ENCODE assay signal across 9 mouse cellular contexts in the genomic region with DNA sequence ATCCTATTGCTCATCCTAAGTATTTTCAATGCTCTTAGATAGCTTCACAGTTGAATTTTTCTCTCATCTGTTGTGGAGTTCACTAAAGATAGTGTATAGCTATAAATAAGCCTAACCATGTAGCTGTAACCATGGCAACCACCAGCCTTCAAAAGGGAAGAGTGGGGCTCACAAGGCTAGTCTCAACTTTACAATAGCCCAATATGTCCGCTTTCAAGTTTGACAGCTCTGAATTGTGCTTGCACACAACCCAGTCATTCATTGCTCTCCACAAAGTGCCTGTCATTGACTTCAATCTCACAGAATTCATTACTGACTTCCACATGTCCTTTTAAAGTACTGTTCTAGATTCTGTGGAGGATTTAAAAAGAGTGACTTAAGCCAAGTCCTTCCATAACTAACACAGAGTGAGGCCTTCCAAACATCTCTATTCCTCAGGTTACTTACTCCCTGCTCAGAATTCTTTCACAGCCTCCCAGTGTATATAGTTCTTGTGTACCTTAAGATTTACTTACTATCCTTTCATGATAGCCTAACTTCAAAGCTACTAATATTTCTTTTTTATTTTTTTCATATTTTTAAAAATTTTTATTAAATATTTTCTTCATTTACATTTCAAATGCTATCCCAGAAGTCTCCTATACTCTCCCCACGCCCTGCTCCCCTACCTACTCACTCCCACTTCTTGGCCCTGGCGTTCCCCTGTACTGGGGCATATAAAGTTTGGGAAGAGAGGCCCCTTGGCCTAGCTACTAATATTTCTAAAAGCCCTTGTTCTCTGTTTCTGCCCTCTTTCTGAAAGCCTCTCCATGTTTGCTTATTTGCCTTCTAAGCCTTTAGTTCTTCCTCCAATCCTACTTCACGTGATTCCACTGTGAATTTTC.
DNase-seq lines count a peak whose midpoint lies in the region; ATAC-seq lines count a peak whose summit lies in the region.
"Had no signal": no experiment of that assay in that cellular context is flagged by ENCODE, and none has a peak within 500 bp of the region (broad histone marks: within the 10 kb centered on the region; RNA-seq: fewer than 3 reads in every experiment).

No protein-coding gene starts in this region.

- H3K4me1 ChIP-seq in forebrain, embryonic 12.5 days: peaks cover 10% of the 10 kb centered on the region
- no peaks in the 10 kb centered on the region for H3K4me1 ChIP-seq in hindbrain, embryonic 13.5 days (replicated peaks)
- no peaks in the 10 kb centered on the region for H3K4me1 ChIP-seq in kidney, embryonic 15.5 days
- H3K4me1 ChIP-seq: heart, embryonic 10.5 days had no signal

- no peak overlapping the region for H3K4me3 ChIP-seq in forebrain, embryonic 12.5 days (replicated peaks)
- no peak overlapping the region for H3K4me3 ChIP-seq in hindbrain, embryonic 13.5 days
- no peak overlapping the region for H3K4me3 ChIP-seq in kidney, embryonic 15.5 days (replicated peaks)
- H3K4me3 ChIP-seq: heart, embryonic 10.5 days had no signal

- 49% methylated on average over 4 of the region's 4 CpGs for WGBS in forebrain, embryonic 12.5 days
- 46% methylated on average over 4 of the region's 4 CpGs for WGBS in hindbrain, embryonic 13.5 days
- WGBS in kidney, embryonic 15.5 days: 77% methylated on average over 4 of the region's 4 CpGs

- no peak overlapping the region for H3K9ac ChIP-seq in forebrain, embryonic 12.5 days
- H3K9ac ChIP-seq in hindbrain, embryonic 13.5 days: no peak overlapping the region
- H3K9ac ChIP-seq in kidney, embryonic 15.5 days: no peak overlapping the region

- no peaks in the 10 kb centered on the region for H3K9me3 ChIP-seq in forebrain, embryonic 12.5 days
- no peaks in the 10 kb centered on the region for H3K9me3 ChIP-seq in hindbrain, embryonic 13.5 days
- H3K9me3 ChIP-seq in kidney, embryonic 15.5 days (replicated peaks): no peaks in the 10 kb centered on the region
- H3K9me3 ChIP-seq: heart, embryonic 10.5 days had no signal

- H3K36me3 ChIP-seq in forebrain, embryonic 12.5 days (replicated peaks): no peaks in the 10 kb centered on the region
- H3K36me3 ChIP-seq in hindbrain, embryonic 13.5 days: no peaks in the 10 kb centered on the region
- H3K36me3 ChIP-seq in kidney, embryonic 15.5 days: no peaks in the 10 kb centered on the region
- H3K36me3 ChIP-seq: heart, embryonic 10.5 days had no signal

- no peak overlapping the region for H3K27ac ChIP-seq in forebrain, embryonic 12.5 days
- H3K27ac ChIP-seq in hindbrain, embryonic 13.5 days: no peak overlapping the region
- no peak overlapping the region for H3K27ac ChIP-seq in kidney, embryonic 15.5 days
- H3K27ac ChIP-seq: heart, embryonic 10.5 days had no signal

- no peaks in the 10 kb centered on the region for H3K27me3 ChIP-seq in forebrain, embryonic 12.5 days
- no peaks in the 10 kb centered on the region for H3K27me3 ChIP-seq in hindbrain, embryonic 13.5 days
- H3K27me3 ChIP-seq in kidney, embryonic 15.5 days: no peaks in the 10 kb centered on the region

- peak; percentile 12 for DNase-seq in left cerebral cortex, postnatal 4 days
- peak; percentile 46 for DNase-seq in right cerebral cortex, postnatal 14 days
- no peak for DNase-seq in cerebellum, postnatal 14 days
- no peak for DNase-seq in kidney, adult 18-20 months
- DNase-seq: cerebellum, adult 9-10 months had no signal

- intact Hi-C loops in left cerebral cortex, postnatal 4 days (cut with DNase I): no loop called here

- ATAC-seq in forebrain, embryonic 12.5 days (ENCODE audit: low FRiP score): peak; percentile 85; the same call in 1 of the 2 replicates
- peak; percentile 87 for ATAC-seq in hindbrain, embryonic 13.5 days (ENCODE audit: low FRiP score)
- ATAC-seq in kidney, embryonic 15.5 days (replicated peaks; ENCODE audit: low FRiP score): no peak

- no peak overlapping the region for H3K4me2 ChIP-seq in forebrain, embryonic 12.5 days
- no peak overlapping the region for H3K4me2 ChIP-seq in hindbrain, embryonic 13.5 days
- H3K4me2 ChIP-seq in kidney, embryonic 15.5 days: no peak overlapping the region

Comparison
In these comparisons a context has a peak if more than half of its experiments do, and no peak if none do; other contexts are left out.
1. DNase-seq: peak in left cerebral cortex, postnatal 4 days (single experiment) and right cerebral cortex, postnatal 14 days (single experiment); none in cerebellum, postnatal 14 days (0 of 2) and kidney, adult 18-20 months (single experiment).